Mouse (Mus musculus) heart, embryonic 11.5 days (tissue): ENCODE data around the gene a. TPM values are rescaled to one million over a fixed set of nuclear protein-coding genes. Genes with fewer than 3 reads are reported as not detected.
"Not testable (repeated sequence)": the region's sequence is repeated elsewhere in the genome, so short reads cannot be mapped to it uniquely, and the experiment has no call there.

Experiments
- ATAC-seq: fragments of 200-750 bp; cut with Nextera tagmentation; replicated peaks from 2 replicates; pipeline ENCODE4 v1.8.0; 2017; ENCODE audit warnings: moderate library complexity; ENCODE audit not compliant: insufficient number of reproducible peaks, low FRiP score, low TSS enrichment
- H3K27ac ChIP-seq: fragments of 300-500 bp; sonication (generic); 2 replicates; pipeline ENCODE4 v1.5.1; 2014; ENCODE audit warnings: mild to moderate bottlenecking, low read depth, low read length
- H3K27me3 ChIP-seq: fragments of 300-500 bp; sonication (generic); 2 replicates; pipeline ENCODE4 v1.6.1; 2014; ENCODE audit warnings: mild to moderate bottlenecking, low read length, mixed read lengths; ENCODE audit not compliant: control insufficient read depth, insufficient read depth
- H3K36me3 ChIP-seq: fragments of 300-500 bp; sonication (generic); 2 replicates; pipeline ENCODE4 v1.6.1; 2014; ENCODE audit warnings: mild to moderate bottlenecking, low read length, moderate library complexity, mixed read lengths; ENCODE audit not compliant: control insufficient read depth, insufficient read depth
- H3K4me1 ChIP-seq: fragments of 300-500 bp; sonication (generic); 2 replicates; pipeline ENCODE4 v1.6.1; 2014; ENCODE audit warnings: low read length; ENCODE audit not compliant: control insufficient read depth, insufficient read depth
- H3K4me2 ChIP-seq: fragments of 300-500 bp; sonication (generic); 2 replicates; pipeline ENCODE4 v1.6.1; 2014; ENCODE audit warnings: mild to moderate bottlenecking, moderate library complexity
- H3K4me3 ChIP-seq: fragments of 300-500 bp; sonication (generic); 2 replicates; pipeline ENCODE4 v1.5.1; 2014; ENCODE audit warnings: low read depth, low read length
- H3K9ac ChIP-seq: fragments of 300-500 bp; sonication (generic); 2 replicates; pipeline ENCODE4 v1.6.1; 2014; ENCODE audit warnings: mild to moderate bottlenecking, low read depth, low read length, moderate library complexity
- H3K9me3 ChIP-seq: fragments of 300-500 bp; sonication (generic); replicated peaks from 2 replicates; pipeline ENCODE4 v1.6.1; 2016; ENCODE audit warnings: low read length; ENCODE audit not compliant: control insufficient read depth
- WGBS: fragments of 180-500 bp; shearing (Covaris S2); extraction: QIAGEN DNeasy Blood & Tissue Kit; methylation state at CpG from one replicate; pipeline ENCODE4 v1.1.7; 2014; ENCODE audit not compliant: insufficient replicate concordance; 5-methylcytosine and 5-hydroxymethylcytosine counted together
- polyA plus RNA-seq: library from polyadenylated mRNA; unstranded; fragments of >200 nt; fragmentation: Nextera tagmentation; extraction: Ambion mirVana; gene quantifications from 2 replicates; pipeline ENCODE4 v1.2.1, GENCODE M21; 2014

The a gene
- polyA plus RNA-seq, 1 experiment from 2014 or later: 0.34 TPM

DNA sequence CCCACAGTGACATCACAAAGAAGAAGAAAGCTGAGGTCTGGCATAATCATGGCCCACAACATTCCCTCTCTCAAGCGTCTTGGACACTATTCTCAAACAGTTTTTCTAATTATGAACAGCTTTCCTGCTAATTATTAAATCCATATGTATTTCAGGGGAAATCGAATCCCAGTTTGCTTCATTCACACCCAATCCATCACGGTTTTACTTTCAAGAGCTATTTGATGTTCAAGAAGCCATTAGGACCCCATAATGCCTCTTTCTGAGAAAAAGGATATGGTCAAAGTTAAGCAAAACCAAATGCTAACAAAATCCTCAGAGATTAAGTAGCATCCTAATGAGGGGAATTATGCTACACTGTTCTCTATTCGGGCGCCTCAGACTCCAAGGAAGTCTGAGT lies 181.8 kb downstream of the a start:
- no peak overlapping the region for H3K4me2 ChIP-seq
- H3K4me1 ChIP-seq: peaks cover 7% of the 10 kb centered on the region
- H3K4me3 ChIP-seq: no peak overlapping the region
- H3K27me3 ChIP-seq: no peaks in the 10 kb centered on the region
- ATAC-seq: no peak
- no peaks in the 10 kb centered on the region for H3K36me3 ChIP-seq
- H3K9me3 ChIP-seq: no peaks in the 10 kb centered on the region
- WGBS: 73% methylated on average over 5 of the region's 5 CpGs
- H3K27ac ChIP-seq: no peak overlapping the region
- no peak overlapping the region for H3K9ac ChIP-seq

DNA sequence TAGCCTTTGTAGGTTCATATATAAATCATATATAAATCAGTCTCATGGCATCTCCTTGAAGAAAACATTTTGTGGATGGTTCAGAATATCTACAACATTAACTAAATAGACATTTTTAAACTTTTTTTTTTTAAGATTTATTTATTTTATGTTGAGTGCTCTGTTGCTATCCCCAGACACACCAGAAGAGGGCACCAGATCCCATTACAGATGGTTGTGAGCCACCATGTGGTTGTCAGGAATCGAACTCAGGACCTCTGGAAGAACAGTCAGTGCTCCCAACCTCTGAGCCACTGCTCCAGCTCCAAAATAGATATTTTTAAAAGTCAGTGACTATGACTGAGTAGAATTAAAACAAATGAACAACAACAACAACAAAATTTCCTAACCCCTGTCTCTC lies 195.4 kb downstream of the a start:
- no peak for ATAC-seq
- Histone ChIP-seq H3K36me3 (no peaks in the 10 kb centered on the region), H3K27me3 (no peaks in the 10 kb centered on the region), H3K9ac (no peak overlapping the region), H3K4me1 (no peaks in the 10 kb centered on the region), H3K4me2 (no peak overlapping the region), H3K9me3 (no peaks in the 10 kb centered on the region), H3K4me3 (no peak overlapping the region), H3K27ac (no peak overlapping the region)
- WGBS: 64% methylated on average over 1 of the region's 1 CpGs

DNA sequence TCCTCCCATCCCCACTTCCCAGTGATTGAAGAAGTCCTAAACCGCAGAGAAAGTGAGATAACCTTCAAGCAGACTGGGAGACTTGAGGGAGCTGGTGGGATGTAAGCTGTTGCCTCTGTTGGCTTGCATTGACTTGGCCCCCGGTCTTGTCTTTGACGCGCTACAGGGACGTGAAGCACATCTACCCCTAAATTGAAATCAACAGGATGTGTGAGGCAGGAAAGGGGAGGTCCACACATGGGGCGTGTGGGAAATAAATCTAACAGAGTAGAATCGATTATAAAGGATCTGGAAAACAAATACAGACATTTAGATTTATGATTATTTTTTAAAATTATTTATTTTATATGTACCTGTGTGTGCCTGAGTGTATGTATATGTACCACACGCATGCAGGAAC lies 200.2 kb downstream of the a start:
- WGBS: 69% methylated on average over 8 of the region's 8 CpGs
- no peak for ATAC-seq
- no peaks in the 10 kb centered on the region for H3K4me1 ChIP-seq

DNA sequence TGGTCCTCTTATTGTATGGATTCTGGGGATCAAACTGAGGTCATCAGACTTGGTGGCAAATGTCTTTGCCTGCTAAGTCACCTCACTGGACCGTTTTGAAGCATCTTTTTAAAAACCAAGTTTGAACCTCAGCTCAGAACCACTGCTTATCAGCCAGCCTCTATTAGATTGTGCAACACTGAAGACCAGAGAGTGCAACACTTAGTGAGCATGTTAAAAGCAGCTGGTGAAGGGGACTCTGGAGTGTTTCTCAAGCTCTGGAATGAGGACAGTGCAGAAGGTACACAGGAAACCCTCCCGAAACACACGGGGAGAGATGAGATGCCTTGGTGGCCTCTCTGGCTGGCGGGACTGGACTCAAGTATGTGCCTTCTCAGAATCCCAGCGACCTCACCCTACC lies 200.9 kb downstream of the a start:
- no peak overlapping the region for H3K27ac ChIP-seq
- no peak overlapping the region for H3K4me2 ChIP-seq
- no peaks in the 10 kb centered on the region for H3K4me1 ChIP-seq
- H3K9me3 ChIP-seq: no peaks in the 10 kb centered on the region
- WGBS: 77% methylated on average over 5 of the region's 5 CpGs
- H3K36me3 ChIP-seq: no peaks in the 10 kb centered on the region
- H3K9ac ChIP-seq: no peak overlapping the region
- H3K4me3 ChIP-seq: no peak overlapping the region
- ATAC-seq: no peak
- H3K27me3 ChIP-seq: no peaks in the 10 kb centered on the region

More for the DNA sequence above, 200.2 kb downstream of the a start:
- Histone ChIP-seq H3K27me3 (no peaks in the 10 kb centered on the region), H3K36me3 (no peaks in the 10 kb centered on the region), H3K9ac (no peak overlapping the region), H3K9me3 (no peaks in the 10 kb centered on the region), H3K4me3 (no peak overlapping the region), H3K4me2 (no peak overlapping the region), H3K27ac (no peak overlapping the region)

DNA sequence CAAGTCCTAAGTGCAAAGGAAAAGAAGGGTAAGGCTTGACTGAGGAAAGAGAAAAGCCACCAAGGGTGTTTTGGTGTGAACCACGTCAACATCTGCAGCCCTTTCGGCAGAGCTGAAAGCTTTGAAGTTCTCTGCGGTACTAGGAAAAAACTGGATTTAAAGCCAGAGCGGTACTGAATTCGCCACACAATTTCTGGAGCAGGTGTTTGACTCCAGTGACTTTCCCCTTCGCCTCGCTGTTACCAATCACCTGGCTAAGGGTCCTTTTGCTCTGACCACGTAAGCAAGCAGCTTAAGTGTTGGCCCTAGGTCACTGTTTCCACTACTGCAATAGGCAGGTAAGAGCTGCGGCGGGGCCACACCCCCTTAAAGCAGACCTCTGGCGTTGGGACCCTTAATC lies 214.3 kb downstream of the a start:
- Histone ChIP-seq H3K27me3 (no peaks in the 10 kb centered on the region), H3K4me1 (no peaks in the 10 kb centered on the region), H3K36me3 (no peaks in the 10 kb centered on the region), H3K27ac (no peak overlapping the region), H3K4me2 (no peak overlapping the region), H3K9me3 (no peaks in the 10 kb centered on the region), H3K9ac (no peak overlapping the region), H3K4me3 (no peak overlapping the region)
- 92% methylated on average over 11 of the region's 11 CpGs for WGBS
- no peak for ATAC-seq

DNA sequence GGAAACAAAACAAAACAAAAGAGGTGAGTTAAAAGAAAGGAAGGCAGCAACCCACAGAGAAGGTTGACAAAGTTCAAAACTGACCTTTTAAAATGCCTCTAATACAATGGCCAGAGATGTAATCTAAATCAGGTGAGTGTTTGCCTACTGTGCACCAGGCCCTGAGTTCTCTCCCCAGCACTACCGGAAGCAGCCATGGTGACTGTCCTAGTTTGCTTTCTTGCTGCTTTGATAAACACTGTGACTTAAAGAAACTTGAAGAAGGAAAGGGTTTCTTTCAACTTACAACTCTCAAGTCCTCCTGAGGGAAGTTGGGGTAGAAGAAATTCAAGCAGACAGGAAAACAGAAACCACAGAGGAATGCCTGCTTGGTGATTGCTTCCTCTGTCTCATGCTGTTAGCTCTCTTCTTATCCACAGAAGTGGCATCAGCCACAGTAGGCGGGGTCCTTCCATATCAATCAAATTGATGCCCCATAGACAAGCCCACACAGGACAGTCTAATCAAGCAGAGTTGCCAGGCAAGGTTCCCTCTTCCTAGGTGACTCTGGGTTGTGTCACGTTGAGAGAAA lies 220.0 kb downstream of the a start:
- no peak overlapping the region for H3K4me3 ChIP-seq
- H3K27ac ChIP-seq: no peak overlapping the region
- no peak overlapping the region for H3K9ac ChIP-seq
- H3K36me3 ChIP-seq: no peaks in the 10 kb centered on the region
- 0 out of 2 replicates have a peak, but pooled peaks cover 2% of the 10 kb centered on the region for H3K27me3 ChIP-seq
- no peaks in the 10 kb centered on the region for H3K4me1 ChIP-seq
- H3K9me3 ChIP-seq: no peaks in the 10 kb centered on the region
- 32% methylated on average over 3 of the region's 3 CpGs for WGBS
- H3K4me2 ChIP-seq: no peak overlapping the region
- ATAC-seq: no peak

DNA sequence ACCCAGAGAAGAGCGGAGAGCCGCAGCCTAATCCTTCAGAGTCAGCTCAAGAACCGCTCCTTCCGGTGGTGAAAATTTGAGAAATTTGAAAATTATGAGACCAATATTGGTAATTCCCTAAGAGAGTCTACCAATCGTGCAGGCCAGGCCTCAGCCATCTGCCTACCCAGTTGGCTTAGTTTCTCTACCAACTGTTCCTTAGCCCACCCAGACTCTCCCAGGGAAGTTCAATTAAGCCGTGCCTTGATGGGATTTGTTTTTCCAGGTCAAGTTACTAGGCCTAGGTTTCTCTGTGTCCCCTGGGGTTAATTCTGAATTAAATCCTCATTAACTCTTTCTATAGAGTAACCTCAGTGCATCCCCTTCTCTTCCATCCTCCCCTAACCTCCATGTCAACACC lies 221.8 kb downstream of the a start:
- 0 out of 2 replicates have a peak, but pooled peaks cover 2% of the 10 kb centered on the region for H3K27me3 ChIP-seq
- no peak for ATAC-seq
- no peaks in the 10 kb centered on the region for H3K9me3 ChIP-seq
- H3K4me1 ChIP-seq: no peaks in the 10 kb centered on the region
- no peak overlapping the region for H3K27ac ChIP-seq
- 74% methylated on average over 6 of the region's 6 CpGs for WGBS
- H3K4me2 ChIP-seq: no peak overlapping the region
- no peaks in the 10 kb centered on the region for H3K36me3 ChIP-seq
- H3K9ac ChIP-seq: no peak overlapping the region
- H3K4me3 ChIP-seq: no peak overlapping the region

DNA sequence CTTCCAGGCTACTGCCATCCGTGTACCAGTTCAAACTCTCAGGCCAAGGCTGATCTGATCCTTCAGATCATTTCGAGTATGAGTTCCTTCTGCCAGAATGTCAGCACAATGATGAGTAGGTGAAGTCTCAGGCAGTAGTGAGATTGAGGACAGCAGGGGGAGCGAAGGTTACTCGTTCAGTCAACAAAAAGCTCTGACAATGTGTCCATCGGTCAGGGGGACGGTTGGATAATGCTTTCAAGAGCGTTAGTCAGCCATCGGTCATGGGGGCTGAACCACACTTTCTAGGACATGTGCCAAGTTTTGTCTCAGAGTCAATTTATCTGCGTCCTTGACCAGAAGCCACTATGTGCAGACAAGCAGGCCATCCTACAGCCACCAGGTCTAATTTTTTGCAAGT lies 225.5 kb downstream of the a start:
- not testable (repeated sequence) for ATAC-seq, H3K4me3 ChIP-seq, H3K4me1 ChIP-seq, H3K27me3 ChIP-seq, H3K36me3 ChIP-seq, H3K9ac ChIP-seq, H3K4me2 ChIP-seq, H3K27ac ChIP-seq, H3K9me3 ChIP-seq
- WGBS: 16% methylated on average over 6 of the region's 9 CpGs

DNA sequence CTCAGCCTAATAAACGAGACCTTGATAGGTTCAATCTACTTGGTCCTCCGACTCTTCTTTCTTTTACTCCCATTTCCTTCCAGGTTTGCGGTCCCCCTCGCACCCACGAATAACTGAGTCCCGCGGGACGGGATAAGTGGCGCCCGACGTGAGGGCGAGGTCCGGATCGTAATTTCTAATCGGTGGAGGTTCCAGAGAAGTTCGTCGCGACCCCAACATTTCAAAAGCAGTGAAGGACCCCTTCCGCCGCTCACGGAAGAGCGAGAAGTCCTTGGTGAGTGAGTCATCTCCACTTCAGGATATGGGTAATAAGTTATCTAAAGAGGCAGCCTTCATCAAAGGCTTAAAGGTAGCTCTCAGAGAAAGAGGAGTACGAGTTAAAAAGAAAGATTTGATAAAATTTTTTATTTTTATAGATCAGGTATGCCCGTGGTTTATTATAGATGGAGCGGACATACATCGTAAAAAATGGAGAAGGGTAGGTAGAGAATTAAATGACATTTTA lies 227.1 kb downstream of the a start, which contains the start of gene Gm14226:
Gene Gm14226 (plus strand): TSS at position 16 of the 505 bp plus-strand sequence.
- not testable (repeated sequence) for ATAC-seq, H3K36me3 ChIP-seq, H3K9me3 ChIP-seq, H3K27me3 ChIP-seq, H3K4me1 ChIP-seq
- Histone ChIP-seq H3K4me3 (peak within 1 kb of the TSS; percentile 54), H3K9ac (peak within 1 kb of the TSS; percentile 68), H3K4me2 (peak within 1 kb of the TSS; percentile 71), H3K27ac (peak within 1 kb of the TSS; percentile 2)
- WGBS: 2% methylated on average over 24 of the region's 26 CpGs
